Mouse (Mus musculus) limb, embryonic 11.5 days (tissue): ENCODE measurements around the gene Stxbp6. TPM values are rescaled to one million over a fixed set of nuclear protein-coding genes. Genes with fewer than 3 reads are reported as not detected.
A peak's percentile ranks its signal among the peaks of the same experiment; 100 is the strongest.

ENCODE experiments used
- ATAC-seq: fragments of 200-750 bp; cut with Nextera tagmentation; 2 replicates; pipeline ENCODE4 v1.8.0; 2017; ENCODE audit warnings: low read depth; ENCODE audit not compliant: insufficient number of reproducible peaks, low FRiP score, low TSS enrichment
- DNase-seq: peaks from one replicate; pipeline ENCODE4 v3.0.0-alpha.2; 2015; ENCODE audit warnings: low spot score
- H3K27ac ChIP-seq: fragments of 300-500 bp; sonication (generic); replicated peaks from 2 replicates; pipeline ENCODE4 v1.5.1; 2014; ENCODE audit warnings: low read depth, mild to moderate bottlenecking, low read length
- H3K27me3 ChIP-seq: fragments of 300-500 bp; sonication (generic); 2 replicates; pipeline ENCODE4 v1.6.1; 2014; ENCODE audit warnings: mild to moderate bottlenecking, low read length, mixed read lengths; ENCODE audit not compliant: control insufficient read depth, insufficient read depth
- H3K36me3 ChIP-seq: fragments of 300-500 bp; sonication (generic); 2 replicates; pipeline ENCODE4 v1.6.1; 2014; ENCODE audit warnings: mild to moderate bottlenecking, low read length, moderate library complexity, mixed read lengths; ENCODE audit not compliant: control insufficient read depth, insufficient read depth
- H3K4me1 ChIP-seq: fragments of 300-500 bp; sonication (generic); 2 replicates; pipeline ENCODE4 v1.6.1; 2014; ENCODE audit warnings: low read length, mixed read lengths; ENCODE audit not compliant: control insufficient read depth, insufficient read depth
- H3K4me2 ChIP-seq: fragments of 300-500 bp; sonication (generic); 2 replicates; pipeline ENCODE4 v1.6.1; 2014; ENCODE audit warnings: low read depth, mild to moderate bottlenecking, moderate library complexity; ENCODE audit not compliant: severe bottlenecking
- H3K4me3 ChIP-seq: fragments of 300-500 bp; sonication (generic); 2 replicates; pipeline ENCODE4 v1.5.1; 2014; ENCODE audit warnings: low read depth, low read length
- H3K9ac ChIP-seq: fragments of 300-500 bp; sonication (generic); 2 replicates; pipeline ENCODE4 v1.6.1; 2014; ENCODE audit warnings: mild to moderate bottlenecking, low read length
- H3K9me3 ChIP-seq: fragments of 300-500 bp; sonication (generic); 2 replicates; pipeline ENCODE4 v1.6.1; 2016; ENCODE audit warnings: low read length; ENCODE audit not compliant: control insufficient read depth
- WGBS: fragments of 180-500 bp; shearing (Covaris S2); extraction: QIAGEN DNeasy Blood & Tissue Kit; methylation state at CpG from one replicate; pipeline ENCODE4 v1.1.7; 2014; 5-methylcytosine and 5-hydroxymethylcytosine counted together
- polyA plus RNA-seq: library from polyadenylated mRNA; unstranded; fragments of >200 nt; fragmentation: Nextera tagmentation; extraction: Ambion mirVana; gene quantifications from 2 replicates; pipeline ENCODE4 v1.2.1, GENCODE M21; 2014

The Stxbp6 gene
- polyA plus RNA-seq, 1 experiment from 2014 or later = 16.4 TPM

DNA sequence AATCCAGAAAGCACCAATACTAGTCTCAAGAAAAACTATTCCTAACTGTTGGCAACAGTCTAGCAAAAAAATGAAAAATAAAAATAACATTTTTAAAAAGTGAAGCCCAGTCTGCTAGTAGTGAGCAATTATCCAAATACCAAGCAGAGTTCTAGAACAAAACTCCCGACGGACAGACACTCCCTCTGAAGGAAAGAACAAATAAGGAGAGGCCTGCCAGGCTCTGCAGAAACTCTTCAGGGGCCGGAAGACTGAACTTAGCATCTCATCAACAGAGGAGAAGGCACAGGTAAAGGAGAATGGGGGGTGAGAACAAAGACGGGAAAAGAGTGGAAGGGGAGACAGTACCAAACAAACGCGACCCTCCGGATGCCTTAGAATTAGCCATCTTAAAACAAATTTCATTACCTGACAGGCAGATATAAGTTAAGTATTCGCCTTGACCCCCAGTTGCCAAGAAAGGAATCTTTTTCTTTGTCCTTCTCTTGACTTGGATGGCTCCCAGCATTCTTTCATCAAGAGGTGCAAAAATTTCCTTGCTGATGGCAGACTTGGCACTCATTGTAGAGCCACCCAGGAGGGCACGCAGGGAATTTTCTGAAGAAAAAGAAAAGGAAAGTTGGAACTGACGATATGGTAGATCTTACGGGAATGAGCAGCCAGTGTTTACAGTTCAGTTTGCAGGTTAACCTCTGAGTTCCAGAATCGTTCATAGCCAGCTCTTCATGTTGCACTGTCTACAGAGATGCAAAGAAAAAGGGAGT is 55.3 kb downstream of the Stxbp6 start:
- no peak overlapping the region for H3K4me3 ChIP-seq
- WGBS = 87% methylated on average over 12 of the region's 12 CpGs
- no peak overlapping the region for H3K4me2 ChIP-seq
- H3K9ac ChIP-seq = no peak overlapping the region
- DNase-seq (no peak), ATAC-seq (no peak)
- no peak overlapping the region for H3K27ac ChIP-seq
- no peaks in the 10 kb centered on the region for H3K9me3 ChIP-seq
- no peaks in the 10 kb centered on the region for H3K4me1 ChIP-seq
- no peaks in the 10 kb centered on the region for H3K36me3 ChIP-seq
- no peaks in the 10 kb centered on the region for H3K27me3 ChIP-seq

DNA sequence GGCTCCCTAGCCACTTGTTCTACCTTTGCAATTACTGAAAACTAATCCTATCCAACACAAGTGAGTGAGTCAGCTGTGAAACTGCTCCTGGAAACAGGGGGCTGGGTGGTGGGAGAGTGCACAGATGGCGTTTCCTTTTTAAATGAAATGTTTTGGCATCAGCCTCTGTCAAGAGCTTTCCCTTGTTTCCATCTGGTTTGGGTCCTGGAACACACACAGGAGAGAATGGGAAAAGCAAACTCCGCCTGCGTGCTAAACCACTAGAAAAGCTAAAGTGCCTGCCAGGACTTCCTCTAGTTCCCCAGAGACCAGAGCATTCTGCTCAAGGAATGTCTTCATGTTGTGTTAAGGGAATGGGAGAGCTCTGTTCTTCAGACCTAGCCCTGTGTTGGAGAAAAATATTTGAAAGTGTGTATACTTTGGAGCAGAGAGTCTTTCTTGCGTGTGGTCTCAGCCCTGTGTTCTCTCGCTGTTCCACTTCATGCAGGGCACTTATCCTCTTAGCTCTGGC is 61.2 kb downstream of the Stxbp6 start:
- no peak overlapping the region for H3K9ac ChIP-seq
- no peaks in the 10 kb centered on the region for H3K27me3 ChIP-seq
- H3K9me3 ChIP-seq = no peaks in the 10 kb centered on the region
- no peak overlapping the region for H3K4me2 ChIP-seq
- ATAC-seq (no peak), DNase-seq (no peak)
- H3K27ac ChIP-seq = no peak overlapping the region
- H3K4me1 ChIP-seq = 0 out of 2 replicates have a peak, but pooled peaks cover 8% of the 10 kb centered on the region
- H3K36me3 ChIP-seq = no peaks in the 10 kb centered on the region
- H3K4me3 ChIP-seq = no peak overlapping the region
- 71% methylated on average over 5 of the region's 5 CpGs for WGBS

DNA sequence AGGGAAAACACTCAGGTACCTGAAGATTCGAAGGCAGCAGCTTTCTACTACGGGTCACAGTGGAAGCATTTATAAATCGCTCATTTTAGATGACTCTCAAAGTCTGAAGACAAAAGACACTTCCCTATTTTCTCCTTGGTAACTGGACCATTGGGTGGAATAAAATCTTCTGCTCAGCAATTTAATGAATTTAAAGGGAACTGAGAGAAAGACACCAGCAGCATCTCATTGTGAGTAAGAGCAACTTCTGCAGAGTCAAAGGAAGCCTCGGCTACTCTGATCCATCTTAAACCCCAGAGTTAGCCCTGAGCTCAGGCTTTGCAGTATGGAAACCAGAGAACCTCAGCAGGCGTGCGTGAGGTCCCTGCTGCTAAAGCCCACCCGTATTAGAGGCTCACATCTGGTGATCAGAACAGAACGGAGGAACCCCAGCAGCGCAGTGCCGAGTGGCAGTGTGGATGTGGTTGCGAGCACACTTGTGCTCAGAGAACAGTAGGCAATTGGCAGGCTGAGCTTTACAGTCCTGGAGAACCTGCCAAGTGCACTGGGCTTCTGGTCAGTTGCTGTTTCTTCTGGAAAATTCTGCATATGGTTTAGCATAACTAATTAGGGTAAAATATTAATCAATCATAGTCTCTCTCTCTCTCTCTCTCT is 62.9 kb downstream of the Stxbp6 start:
- Histone ChIP-seq H3K36me3 (no peaks in the 10 kb centered on the region), H3K27me3 (no peaks in the 10 kb centered on the region), H3K9ac (no peak overlapping the region), H3K9me3 (no peaks in the 10 kb centered on the region), H3K27ac (no peak overlapping the region), H3K4me3 (no peak overlapping the region), H3K4me2 (no peak overlapping the region), H3K4me1 (0 out of 2 replicates have a peak, but pooled peaks cover 8% of the 10 kb centered on the region)
- no peak for DNase-seq
- ATAC-seq = peak; percentile 54; the same call in 1 of the 2 replicates
- 66% methylated on average over 11 of the region's 11 CpGs for WGBS

DNA sequence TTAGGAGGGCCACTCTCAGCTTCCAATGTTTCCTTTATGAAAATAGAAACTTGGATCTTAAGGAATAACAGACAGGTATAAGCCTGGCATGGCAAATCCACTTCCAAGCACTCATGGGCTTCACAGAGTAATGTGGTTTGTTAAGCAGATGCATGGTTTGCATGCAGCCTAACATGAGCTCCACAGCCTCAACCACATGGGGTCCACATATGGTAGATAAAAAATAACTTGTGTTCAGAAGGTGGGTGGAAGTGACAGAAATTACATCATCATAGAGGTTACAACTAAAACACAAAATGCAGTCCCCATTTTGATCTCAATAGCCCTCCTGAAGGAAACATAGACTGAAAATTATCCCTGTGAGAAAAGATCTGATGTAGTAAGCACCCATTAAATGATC is 63.5 kb downstream of the Stxbp6 start:
- H3K27ac ChIP-seq = no peak overlapping the region
- H3K4me3 ChIP-seq = no peak overlapping the region
- H3K36me3 ChIP-seq = no peaks in the 10 kb centered on the region
- no peak overlapping the region for H3K9ac ChIP-seq
- ATAC-seq (no peak), DNase-seq (no peak)
- 0 out of 2 replicates have a peak, but pooled peaks cover 8% of the 10 kb centered on the region for H3K4me1 ChIP-seq
- H3K9me3 ChIP-seq = no peaks in the 10 kb centered on the region
- no peak overlapping the region for H3K4me2 ChIP-seq
- H3K27me3 ChIP-seq = no peaks in the 10 kb centered on the region

DNA sequence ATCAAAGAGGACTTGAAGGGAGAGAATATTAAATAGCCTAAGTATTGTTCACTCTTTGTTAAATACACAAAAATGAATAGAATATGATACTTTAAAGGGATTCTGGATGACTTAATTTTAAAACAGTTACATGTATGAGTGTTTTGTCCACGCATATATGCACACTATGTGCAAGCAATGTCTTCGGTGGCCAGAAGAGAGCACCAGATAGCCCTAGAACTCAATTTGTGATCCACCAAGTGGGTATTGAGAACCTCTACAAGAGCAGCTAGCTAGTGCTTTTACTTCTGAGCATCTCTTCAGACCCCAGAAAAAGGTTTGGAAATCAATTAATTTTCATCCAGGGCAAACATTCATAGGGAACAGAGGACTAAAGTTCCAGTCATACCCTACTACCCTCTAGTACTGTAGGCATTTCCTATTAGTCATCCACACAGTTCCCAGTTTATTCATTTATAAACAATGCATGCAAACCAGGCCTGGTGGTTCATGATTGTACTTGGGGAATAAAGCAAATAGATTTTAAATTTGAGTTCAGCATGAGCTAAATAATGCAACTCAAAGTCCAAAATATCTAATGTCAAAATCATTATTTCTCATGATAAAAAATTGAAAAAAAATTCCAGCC is 64.4 kb downstream of the Stxbp6 start:
- Histone ChIP-seq H3K36me3 (no peaks in the 10 kb centered on the region), H3K9me3 (no peaks in the 10 kb centered on the region), H3K4me2 (no peak overlapping the region), H3K9ac (no peak overlapping the region), H3K27me3 (no peaks in the 10 kb centered on the region), H3K4me1 (0 out of 2 replicates have a peak, but pooled peaks cover 8% of the 10 kb centered on the region), H3K4me3 (no peak overlapping the region), H3K27ac (no peak overlapping the region)
- 83% methylated on average over 2 of the region's 2 CpGs for WGBS
- ATAC-seq (no peak), DNase-seq (no peak)

DNA sequence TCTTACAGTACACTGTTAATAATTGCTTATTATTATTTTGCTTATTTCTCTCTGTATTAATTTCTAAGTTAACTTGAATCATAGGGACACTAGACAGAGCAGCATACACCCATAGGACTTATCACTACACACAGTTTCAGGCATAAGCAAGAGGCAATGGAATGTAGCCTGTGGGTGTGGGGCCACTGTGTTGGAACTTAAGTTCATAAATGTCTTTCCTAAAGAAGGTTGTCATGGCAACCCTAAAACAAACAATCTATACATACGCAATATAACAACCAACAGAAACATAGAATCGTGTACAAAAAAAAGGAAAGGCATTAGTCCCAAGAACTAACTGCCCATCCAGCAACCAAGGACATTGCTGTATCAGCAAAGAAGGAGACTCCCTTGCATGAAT is 67.9 kb downstream of the Stxbp6 start:
- no peaks in the 10 kb centered on the region for H3K4me1 ChIP-seq
- H3K9ac ChIP-seq = no peak overlapping the region
- H3K4me2 ChIP-seq = no peak overlapping the region
- no peaks in the 10 kb centered on the region for H3K27me3 ChIP-seq
- H3K36me3 ChIP-seq = no peaks in the 10 kb centered on the region
- no peak overlapping the region for H3K27ac ChIP-seq
- 91% methylated on average over 2 of the region's 2 CpGs for WGBS
- no peak for ATAC-seq
- no peak for DNase-seq
- H3K9me3 ChIP-seq = no peaks in the 10 kb centered on the region
- no peak overlapping the region for H3K4me3 ChIP-seq

DNA sequence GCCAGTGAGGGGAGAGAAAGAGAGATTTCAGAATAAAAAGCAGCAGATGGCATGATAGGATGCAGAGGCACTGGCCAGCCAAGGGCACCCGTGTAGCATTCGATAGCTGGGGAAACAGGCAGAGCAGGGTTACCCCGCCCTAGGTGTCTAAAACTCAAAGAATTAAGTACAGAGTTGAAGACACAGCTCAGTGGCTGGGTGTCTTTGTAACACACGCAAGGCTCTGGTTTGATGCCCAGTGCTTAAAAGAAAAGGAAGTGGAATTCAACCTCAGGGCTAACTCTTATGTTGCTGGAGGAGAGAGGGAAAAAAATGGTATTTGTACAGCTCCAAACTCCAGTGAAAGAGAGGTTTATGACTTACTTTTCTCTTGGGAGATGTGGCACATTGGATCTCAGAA is 68.5 kb downstream of the Stxbp6 start:
- no peak overlapping the region for H3K9ac ChIP-seq
- no peaks in the 10 kb centered on the region for H3K9me3 ChIP-seq
- no peak overlapping the region for H3K4me3 ChIP-seq
- DNase-seq (no peak), ATAC-seq (no peak)
- no peaks in the 10 kb centered on the region for H3K36me3 ChIP-seq
- 88% methylated on average over 4 of the region's 4 CpGs for WGBS
- H3K4me2 ChIP-seq = no peak overlapping the region
- no peaks in the 10 kb centered on the region for H3K27me3 ChIP-seq
- no peaks in the 10 kb centered on the region for H3K4me1 ChIP-seq
- H3K27ac ChIP-seq = no peak overlapping the region

DNA sequence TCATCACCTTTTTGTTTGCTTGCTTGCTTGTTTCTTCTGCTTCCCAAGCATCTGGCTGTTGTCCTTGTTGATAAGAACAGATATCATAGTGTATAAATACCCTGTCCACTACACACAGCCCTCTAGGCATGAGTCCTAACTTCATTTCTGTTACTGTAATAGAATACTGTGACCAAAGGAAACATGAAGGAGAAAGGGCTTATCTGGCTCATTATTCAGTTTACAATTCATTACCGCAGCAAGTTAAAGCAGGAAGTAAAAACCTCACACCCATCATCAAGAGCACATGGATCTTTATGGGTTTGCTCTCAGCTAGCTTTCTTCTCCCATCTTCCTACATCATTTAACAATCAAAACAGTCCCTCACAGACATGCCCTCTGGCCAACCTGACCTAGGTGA is 72.5 kb downstream of the Stxbp6 start:
- DNase-seq (no peak), ATAC-seq (no peak)
- WGBS = 61% methylated on average over 1 of the region's 1 CpGs
- no peaks in the 10 kb centered on the region for H3K9me3 ChIP-seq
- no peak overlapping the region for H3K9ac ChIP-seq
- no peak overlapping the region for H3K4me2 ChIP-seq
- no peaks in the 10 kb centered on the region for H3K36me3 ChIP-seq
- H3K27ac ChIP-seq = no peak overlapping the region
- H3K27me3 ChIP-seq = no peaks in the 10 kb centered on the region
- no peak overlapping the region for H3K4me3 ChIP-seq
- no peaks in the 10 kb centered on the region for H3K4me1 ChIP-seq
